Mouse (Mus musculus) hindbrain, postnatal 0 days (tissue): ENCODE measurements around the gene Pdzk1. TPM values are rescaled to one million over a fixed set of nuclear protein-coding genes. Genes with fewer than 3 reads are reported as not detected.

Experiments used
- ATAC-seq: fragments of 200-750 bp; cut with Nextera tagmentation; 2 replicates; pipeline ENCODE4 v1.8.0; 2017; ENCODE audit warnings: mild to moderate bottlenecking, moderate TSS enrichment, moderate library complexity
- DNase-seq: peaks from one replicate; pipeline ENCODE4 v3.0.0-alpha.2; 2015; ENCODE audit warnings: low spot score
- H3K27ac ChIP-seq: fragments of 300-500 bp; sonication (generic); 2 replicates; pipeline ENCODE4 v1.5.1; 2014; ENCODE audit warnings: mild to moderate bottlenecking
- H3K27me3 ChIP-seq: fragments of 300-500 bp; sonication (generic); 2 replicates; pipeline ENCODE4 v1.6.1; 2014; ENCODE audit warnings: low read length, mixed read lengths; ENCODE audit not compliant: insufficient read depth
- H3K36me3 ChIP-seq: fragments of 300-500 bp; sonication (generic); 2 replicates; pipeline ENCODE4 v1.6.1; 2014; ENCODE audit warnings: low read length, mixed read lengths; ENCODE audit not compliant: insufficient read depth
- H3K4me1 ChIP-seq: fragments of 300-500 bp; sonication (generic); 2 replicates; pipeline ENCODE4 v1.6.1; 2014; ENCODE audit warnings: antibody characterized with exemption, low read length, mixed read lengths; ENCODE audit not compliant: insufficient read depth
- H3K4me2 ChIP-seq: fragments of 300-500 bp; sonication (generic); 2 replicates; pipeline ENCODE4 v1.6.1; 2014; ENCODE audit warnings: low read depth, mild to moderate bottlenecking, low read length, moderate library complexity, mixed read lengths
- H3K4me3 ChIP-seq: fragments of 300-500 bp; sonication (generic); 2 replicates; pipeline ENCODE4 v1.5.1; 2014; ENCODE audit warnings: low read length
- H3K9ac ChIP-seq: fragments of 300-500 bp; sonication (generic); replicated peaks from 2 replicates; pipeline ENCODE4 v1.6.1; 2014; ENCODE audit warnings: mild to moderate bottlenecking, low read length, moderate library complexity, mixed read lengths
- H3K9me3 ChIP-seq: fragments of 300-500 bp; sonication (generic); 2 replicates; pipeline ENCODE4 v1.6.1; 2016; ENCODE audit warnings: low read length, mixed read lengths
- CTCF ChIP-seq: IDR thresholded peaks from 2 replicates; pipeline ENCODE4 v1.5.1; 2016; ENCODE audit warnings: antibody characterized with exemption, control low read depth, low read depth
- WGBS: fragments of 180-500 bp; shearing (Covaris S2); extraction: QIAGEN DNeasy Blood & Tissue Kit; methylation state at CpG from one replicate; pipeline ENCODE4 v1.1.7; 2014; 5-methylcytosine and 5-hydroxymethylcytosine counted together
- polyA plus RNA-seq: library from polyadenylated mRNA; unstranded; fragments of >200 nt; fragmentation: Nextera tagmentation; extraction: Ambion mirVana; gene quantifications from 2 replicates; pipeline ENCODE4 v1.2.1, GENCODE M21; 2015
- total RNA-seq: library from RNA; depleted of rRNA; stranded (reverse); fragments of >200 nt; gene quantifications from 2 replicates; pipeline ENCODE4 v1.2.3, GENCODE M21; 2014

Pdzk1 gene
- total and polyA plus RNA-seq, 2 experiments from 2014 or later, result 0.05 to 0.24 TPM

- no peak overlapping the region for H3K4me2 ChIP-seq
- no peaks in the 10 kb centered on the region for H3K36me3 ChIP-seq
- H3K4me1 ChIP-seq, result no peaks in the 10 kb centered on the region
- 79% methylated on average over 6 of the region's 6 CpGs for WGBS
- H3K9ac ChIP-seq, result no peak overlapping the region
- no peak overlapping the region for H3K27ac ChIP-seq
- no peaks in the 10 kb centered on the region for H3K27me3 ChIP-seq
- no peaks in the 10 kb centered on the region for H3K9me3 ChIP-seq
- DNase-seq (no peak), ATAC-seq (no peak)
- no peak for TF ChIP-seq CTCF
- H3K4me3 ChIP-seq, result no peak overlapping the region
Observed at GRCm38 (mm10) chr3:96820116-96820915, 8.8 kb upstream of the Pdzk1 start.

GRCm38 (mm10) chr3:96821581-96821980, 7.5 kb upstream of the Pdzk1 start:
- WGBS, result 90% methylated on average over 4 of the region's 4 CpGs
- H3K27ac ChIP-seq, result no peak overlapping the region
- H3K27me3 ChIP-seq, result no peaks in the 10 kb centered on the region

GRCm38 (mm10) chr3:96823701-96824100, 5.4 kb upstream of the Pdzk1 start:
- Histone ChIP-seq H3K9me3 (no peaks in the 10 kb centered on the region), H3K4me2 (no peak overlapping the region), H3K4me1 (0 out of 2 replicates have a peak, but pooled peaks cover 5% of the 10 kb centered on the region), H3K4me3 (no peak overlapping the region), H3K9ac (no peak overlapping the region), H3K27me3 (no peaks in the 10 kb centered on the region), H3K36me3 (no peaks in the 10 kb centered on the region), H3K27ac (no peak overlapping the region)
- DNase-seq (no peak), ATAC-seq (no peak)
- no peak for TF ChIP-seq CTCF
- 68% methylated on average over 3 of the region's 3 CpGs for WGBS

More at GRCm38 (mm10) chr3:96821581-96821980, 7.5 kb upstream of the Pdzk1 start:
- Histone ChIP-seq H3K4me3 (no peak overlapping the region), H3K4me2 (no peak overlapping the region), H3K9me3 (no peaks in the 10 kb centered on the region), H3K36me3 (no peaks in the 10 kb centered on the region), H3K9ac (no peak overlapping the region), H3K4me1 (no peaks in the 10 kb centered on the region)
- TF ChIP-seq CTCF, result no peak
- ATAC-seq (no peak), DNase-seq (no peak)

- ATAC-seq (no peak), DNase-seq (no peak)
- Histone ChIP-seq H3K4me2 (no peak overlapping the region), H3K4me1 (0 out of 2 replicates have a peak, but pooled peaks cover 5% of the 10 kb centered on the region), H3K36me3 (no peaks in the 10 kb centered on the region), H3K27ac (no peak overlapping the region), H3K4me3 (no peak overlapping the region), H3K9ac (no peak overlapping the region), H3K9me3 (no peaks in the 10 kb centered on the region), H3K27me3 (no peaks in the 10 kb centered on the region)
- 66% methylated on average over 12 of the region's 12 CpGs for WGBS
- TF ChIP-seq CTCF, result no peak
Observed at GRCm38 (mm10) chr3:96824614-96825013, 4.5 kb upstream of the Pdzk1 start.

- Histone ChIP-seq H3K4me3 (no peak overlapping the region), H3K4me1 (0 out of 2 replicates have a peak, but pooled peaks cover 5% of the 10 kb centered on the region), H3K9me3 (no peaks in the 10 kb centered on the region), H3K27ac (no peak overlapping the region), H3K36me3 (no peaks in the 10 kb centered on the region), H3K4me2 (no peak overlapping the region), H3K9ac (no peak overlapping the region), H3K27me3 (no peaks in the 10 kb centered on the region)
- DNase-seq, result no peak
- no peak for TF ChIP-seq CTCF
- 46% methylated on average over 11 of the region's 11 CpGs for WGBS
- no peak for ATAC-seq
Observed at GRCm38 (mm10) chr3:96825261-96825660, 3.8 kb upstream of the Pdzk1 start.

- Histone ChIP-seq H3K36me3 (no peaks in the 10 kb centered on the region), H3K4me2 (no peak overlapping the region), H3K9ac (no peak overlapping the region), H3K27ac (no peak overlapping the region), H3K27me3 (no peaks in the 10 kb centered on the region), H3K4me3 (no peak overlapping the region), H3K4me1 (0 out of 2 replicates have a peak, but pooled peaks cover 5% of the 10 kb centered on the region), H3K9me3 (no peaks in the 10 kb centered on the region)
- TF ChIP-seq CTCF, result no peak
- ATAC-seq (peak; percentile 18; the same call in 1 of the 2 replicates), DNase-seq (peak; percentile 5)
- WGBS, result 40% methylated on average over 15 of the region's 15 CpGs
Observed at GRCm38 (mm10) chr3:96828308-96828864, 698 bp upstream of the Pdzk1 start.

GRCm38 (mm10) chr3:96829856-96830255, 772 bp downstream of the Pdzk1 start:
- ATAC-seq (no peak), DNase-seq (no peak)
- Histone ChIP-seq H3K27me3 (no peaks in the 10 kb centered on the region), H3K4me2 (no peak overlapping the region), H3K4me3 (no peak overlapping the region), H3K9me3 (no peaks in the 10 kb centered on the region), H3K27ac (no peak overlapping the region), H3K4me1 (0 out of 2 replicates have a peak, but pooled peaks cover 5% of the 10 kb centered on the region), H3K9ac (no peak overlapping the region), H3K36me3 (no peaks in the 10 kb centered on the region)
- 82% methylated on average over 10 of the region's 10 CpGs for WGBS
- TF ChIP-seq CTCF, result no peak
